Mouse (Mus musculus): ENCODE measurements around the gene Lhx5.

DNA sequence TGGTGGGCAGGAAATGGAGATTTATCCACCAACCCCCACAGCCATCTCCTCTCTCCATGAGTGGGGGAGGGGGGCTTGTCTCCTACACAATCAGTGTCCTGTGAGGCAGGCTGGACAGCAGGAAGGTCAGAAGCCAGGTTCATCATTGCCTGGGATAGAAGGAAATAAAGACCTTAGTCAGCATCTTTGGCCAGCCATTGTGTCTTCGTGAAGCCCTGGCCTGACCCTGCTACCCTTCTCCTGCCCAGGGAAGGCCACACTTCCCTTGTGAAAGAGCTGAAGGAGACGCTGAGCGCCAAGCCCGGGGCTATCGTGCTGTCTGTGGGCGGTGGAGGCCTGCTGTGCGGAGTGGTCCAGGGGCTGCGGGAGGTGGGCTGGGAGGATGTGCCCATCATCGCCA is 49.7 kb downstream of the Lhx5 start:
- no peak for TF ChIP-seq CTCF (IDR thresholded peaks at IDR 0.05; ENCODE audit: low read depth)
- TF ChIP-seq EP300 (IDR thresholded peaks at IDR 0.05; ENCODE audit: low read depth) = no peak

Data from liver, postnatal 0 days (tissue).